Mouse (Mus musculus) ovary, postnatal 10 days (tissue): Measurements from ENCODE around the gene Ubald1.

Experiments used
- DNase-seq: peaks from one replicate; pipeline ENCODE4 v3.0.0; 2022; ENCODE audit warnings: low spot score

The Ubald1 gene

GRCm38 (mm10) chr16:4880136-4880825 is at the start of gene Ubald1:
Gene Ubald1 (minus strand): TSS chr16:4880315.
- DNase-seq: peak; percentile 90

- no peak for DNase-seq
Observed at GRCm38 (mm10) chr16:4928474-4928873, 48.4 kb upstream of the Ubald1 start.

- DNase-seq: no peak
Observed at GRCm38 (mm10) chr16:4927967-4928366, 47.9 kb upstream of the Ubald1 start.

- DNase-seq: no peak
Observed at GRCm38 (mm10) chr16:4923996-4924395, 43.9 kb upstream of the Ubald1 start.

- DNase-seq: no peak
Observed at GRCm38 (mm10) chr16:4922481-4922880, 42.4 kb upstream of the Ubald1 start.

- no peak for DNase-seq
Observed at GRCm38 (mm10) chr16:4920556-4920955, 40.4 kb upstream of the Ubald1 start.

GRCm38 (mm10) chr16:4916608-4917007 is 36.5 kb upstream of the Ubald1 start:
- no peak for DNase-seq

- DNase-seq: no peak
Observed at GRCm38 (mm10) chr16:4915931-4916330, 35.8 kb upstream of the Ubald1 start.

GRCm38 (mm10) chr16:4913783-4914735 is 33.9 kb upstream of the Ubald1 start:
- peak; percentile 90 for DNase-seq

GRCm38 (mm10) chr16:4912907-4913782 is 33.0 kb upstream of the Ubald1 start:
- no peak for DNase-seq

- no peak for DNase-seq
Observed at GRCm38 (mm10) chr16:4912074-4912648, 32.0 kb upstream of the Ubald1 start.

- no peak for DNase-seq
Observed at GRCm38 (mm10) chr16:4910758-4911157, 30.6 kb upstream of the Ubald1 start.

- DNase-seq: no peak
Observed at GRCm38 (mm10) chr16:4909745-4910144, 29.6 kb upstream of the Ubald1 start.

- DNase-seq: no peak
Observed at GRCm38 (mm10) chr16:4907972-4908371, 27.9 kb upstream of the Ubald1 start.

GRCm38 (mm10) chr16:4907386-4907785 is 27.3 kb upstream of the Ubald1 start:
- no peak for DNase-seq

- DNase-seq: no peak
Observed at GRCm38 (mm10) chr16:4906559-4906958, 26.4 kb upstream of the Ubald1 start.

GRCm38 (mm10) chr16:4905591-4905990 is 25.5 kb upstream of the Ubald1 start:
- DNase-seq: no peak

GRCm38 (mm10) chr16:4904878-4905277 is 24.8 kb upstream of the Ubald1 start:
- no peak for DNase-seq

GRCm38 (mm10) chr16:4903491-4904102 is 23.5 kb upstream of the Ubald1 start:
- DNase-seq: no peak

- no peak for DNase-seq
Observed at GRCm38 (mm10) chr16:4902390-4902789, 22.3 kb upstream of the Ubald1 start.

GRCm38 (mm10) chr16:4901167-4901566 is 21.1 kb upstream of the Ubald1 start:
- no peak for DNase-seq
